ENCODE assay signal across 25 mouse cellular contexts in genomic region chr11:98397946-98398345, GRCm38 (mm10). TPM values are rescaled to one million over a fixed set of nuclear protein-coding genes. Genes with fewer than 3 reads are reported as not detected.
DNase-seq lines count a peak whose midpoint lies in the region.
"Had no signal": no experiment of that assay in that cellular context is flagged by ENCODE, and none has a peak within 500 bp of the region (broad histone marks: within the 10 kb centered on the region; RNA-seq: fewer than 3 reads in every experiment).

No protein-coding gene starts in this region.

- H3K4me3 ChIP-seq in heart, embryonic 10.5 days: no peak overlapping the region
- no peak overlapping the region for H3K4me3 ChIP-seq in limb, embryonic 10.5 days
- H3K4me3 ChIP-seq: embryonic facial prominence, embryonic 10.5 days; embryonic facial prominence, embryonic 12.5 days; forebrain, embryonic 13.5 days; forebrain, embryonic 15.5 days had no signal

- H3K9me3 ChIP-seq in heart, embryonic 10.5 days: no peaks in the 10 kb centered on the region
- no peaks in the 10 kb centered on the region for H3K9me3 ChIP-seq in limb, embryonic 10.5 days (replicated peaks)
- H3K9me3 ChIP-seq: embryonic facial prominence, embryonic 10.5 days; embryonic facial prominence, embryonic 12.5 days; forebrain, embryonic 13.5 days; forebrain, embryonic 15.5 days; G1E had no signal

- H3K27me3 ChIP-seq in heart, embryonic 10.5 days (ENCODE audit: insufficient read depth, poor library complexity, severe bottlenecking): no peaks in the 10 kb centered on the region; the same call in 1 of the 2 replicates
- H3K27me3 ChIP-seq in limb, embryonic 10.5 days (ENCODE audit: low read depth, poor library complexity, severe bottlenecking): peaks cover 16% of the 10 kb centered on the region; the same call in 1 of the 2 replicates
- H3K27me3 ChIP-seq: forebrain, embryonic 15.5 days; Patski had no signal

- peaks cover 57% of the 10 kb centered on the region for H3K4me1 ChIP-seq in heart, embryonic 10.5 days
- peaks cover 21% of the 10 kb centered on the region for H3K4me1 ChIP-seq in limb, embryonic 10.5 days

- WGBS in heart, embryonic 10.5 days: 92% methylated on average over 7 of the region's 7 CpGs
- 90% methylated on average over 7 of the region's 7 CpGs for WGBS in limb, embryonic 10.5 days

- peak; percentile 46 for DNase-seq in cerebellum, adult 11-12 months
- no peak for DNase-seq in cerebellum, postnatal 36 days
- peak; percentile 51 for DNase-seq in cerebellum, adult 9-11 months
- DNase-seq in cerebellum, adult 8-10 months: no peak
- no peak for DNase-seq in heart, embryonic 10.5 days (ENCODE audit: low spot score)
- no peak for DNase-seq in heart, adult 18-20 months
- DNase-seq in limb, embryonic 10.5 days (ENCODE audit: low spot score): no peak
- DNase-seq in lung, postnatal 10 days: no peak
- DNase-seq: adrenal gland, adult 8-10 months; adrenal gland, postnatal 14 days; adrenal gland, postnatal 36 days; B cell, adult 2 months; cerebellum, adult 18-20 months; cerebellum, postnatal 14 days; forebrain, postnatal 0 days had no signal

- H3K27ac ChIP-seq in heart, embryonic 10.5 days: peak overlapping the region; percentile 98
- 0 out of 2 replicates have a peak overlapping the region, but pooled peaks have one; percentile 3 for H3K27ac ChIP-seq in limb, embryonic 10.5 days
- H3K27ac ChIP-seq: embryonic facial prominence, embryonic 10.5 days; embryonic facial prominence, embryonic 12.5 days; forebrain, embryonic 13.5 days; forebrain, embryonic 15.5 days had no signal

- H3K36me3 ChIP-seq in heart, embryonic 10.5 days: peaks cover 11% of the 10 kb centered on the region
- no peaks in the 10 kb centered on the region; the same call in 1 of the 2 replicates for H3K36me3 ChIP-seq in limb, embryonic 10.5 days
- H3K36me3 ChIP-seq: embryonic facial prominence, embryonic 10.5 days; embryonic facial prominence, embryonic 12.5 days; forebrain, embryonic 15.5 days had no signal

RNA-seq across cellular contexts. Expression of gene Pgap3, which starts 2.3 kb away (rescaled TPM):
- 15.3 and 21.3 TPM in 2 replicates for polyA plus RNA-seq in heart, embryonic 10.5 days (2016; fragmentation: Nextera tagmentation; extraction: Ambion mirVana)
- 1 to 10 TPM; 8.1 to 9.1 TPM for total RNA-seq in heart, adult 18-20 months (2021)
- polyA plus RNA-seq in limb, embryonic 10.5 days (2016; fragmentation: Nextera tagmentation; extraction: Ambion mirVana): 9.7 and 10.5 TPM in 2 replicates

RNA-seq across cellular contexts. Expression of gene Pnmt, which starts 11.7 kb away (rescaled TPM):
- 5.0 and 5.1 TPM in 2 replicates for polyA plus RNA-seq in heart, embryonic 10.5 days (2016; fragmentation: Nextera tagmentation; extraction: Ambion mirVana)
- under 1 TPM; 0.84 to 0.90 TPM for total RNA-seq in heart, adult 18-20 months (2021)
- polyA plus RNA-seq in limb, embryonic 10.5 days (2016; fragmentation: Nextera tagmentation; extraction: Ambion mirVana): 0.61 TPM in 1 of 2 replicates, not detected in the other
- total RNA-seq: CH12.LX, G1E had no signal
- polyA plus RNA-seq: activated CD4-positive, CD25-positive, alpha-beta regulatory T cell, adult 4 months; CD4-positive, CD25-positive, alpha-beta regulatory T cell, adult 4 months; forebrain, embryonic 11.5 days; forebrain, embryonic 13.5 days; G1E; Patski had no signal

RNA-seq across cellular contexts. Expression of gene Erbb2, which starts 14.3 kb away (rescaled TPM):
- 47.4 and 70.6 TPM in 2 replicates for polyA plus RNA-seq in heart, embryonic 10.5 days (2016; fragmentation: Nextera tagmentation; extraction: Ambion mirVana)
- total RNA-seq in heart, adult 18-20 months (2021): 1 to 10 TPM; 5.6 to 5.9 TPM
- 24.5 and 30.9 TPM in 2 replicates for polyA plus RNA-seq in limb, embryonic 10.5 days (2016; fragmentation: Nextera tagmentation; extraction: Ambion mirVana)
- polyA plus RNA-seq: G1E had no signal

RNA-seq across cellular contexts. Expression of gene Tcap, which starts 14.3 kb away (rescaled TPM):
- 86.0 and 159 TPM in 2 replicates for polyA plus RNA-seq in heart, embryonic 10.5 days (2016; fragmentation: Nextera tagmentation; extraction: Ambion mirVana)
- total RNA-seq in heart, adult 18-20 months (2021): 1,000 to 10,000 TPM; 1,636 to 2,096 TPM
- polyA plus RNA-seq in limb, embryonic 10.5 days (2016; fragmentation: Nextera tagmentation; extraction: Ambion mirVana): 0.16 and 0.40 TPM in 2 replicates
- total RNA-seq: CH12.LX; forebrain, postnatal 0 days; G1E had no signal
- polyA plus RNA-seq: activated CD4-positive, CD25-positive, alpha-beta regulatory T cell, adult 4 months; CD4-positive, CD25-positive, alpha-beta regulatory T cell, adult 4 months; embryonic facial prominence, embryonic 10.5 days; forebrain, embryonic 11.5 days; forebrain, postnatal 0 days; G1E; Patski had no signal

RNA-seq across cellular contexts. Expression of gene Stard3, which starts 39.8 kb away (rescaled TPM):
- 51.0 and 53.0 TPM in 2 replicates for polyA plus RNA-seq in heart, embryonic 10.5 days (2016; fragmentation: Nextera tagmentation; extraction: Ambion mirVana)
- 10 to 100 TPM; 15.8 to 20.6 TPM for total RNA-seq in heart, adult 18-20 months (2021)
- polyA plus RNA-seq in limb, embryonic 10.5 days (2016; fragmentation: Nextera tagmentation; extraction: Ambion mirVana): 37.8 and 41.3 TPM in 2 replicates

Comparison
In these comparisons a context has a peak if more than half of its experiments do, and no peak if none do; other contexts are left out.
1. DNase-seq: peak in cerebellum, adult 11-12 months (single experiment) and cerebellum, adult 9-11 months (single experiment); none in cerebellum, postnatal 36 days (0 of 2), cerebellum, adult 8-10 months (single experiment), heart, embryonic 10.5 days (single experiment), heart, adult 18-20 months (0 of 2), limb, embryonic 10.5 days (single experiment) and lung, postnatal 10 days (single experiment).